Mouse (Mus musculus): ENCODE data around the gene Shisa7. TPM values are rescaled to one million over a fixed set of nuclear protein-coding genes. Genes with fewer than 3 reads are reported as not detected.

The Shisa7 gene
- total RNA-seq, 2 experiments from 2014 or later, result 134 to 137 TPM

Other genes starting within 250 kb of the Shisa7 start
- gene Ptprh, start 240.7 kb downstream of the Shisa7 start, total RNA-seq (2021), result under 1 TPM; 0.35 to 0.36 TPM
- gene Tmem86b, start 213.3 kb downstream of the Shisa7 start, total RNA-seq (2021), result 10 to 100 TPM; 15.0 to 18.4 TPM
- gene Ppp6r1, start 185.7 kb downstream of the Shisa7 start, total RNA-seq (2021), result 100 to 1,000 TPM; 140 TPM
- gene Hspbp1, start 159.6 kb downstream of the Shisa7 start, total RNA-seq (2021), result 10 to 100 TPM; 89.0 to 94.8 TPM
- gene Brsk1, start 154.1 kb downstream of the Shisa7 start, total RNA-seq (2021), result 100 to 1,000 TPM; 306 to 327 TPM
- not detected for gene Tmem150b, start 119.4 kb downstream of the Shisa7 start, total RNA-seq (2021)
- 10 to 100 TPM; 38.9 to 44.2 TPM for gene Kmt5c, start 104.6 kb downstream of the Shisa7 start, total RNA-seq (2021)
- 1 to 10 TPM; 4.7 to 8.6 TPM for gene Cox6b2, start 91.6 kb downstream of the Shisa7 start, total RNA-seq (2021)
- gene Fam71e2, start 73.4 kb downstream of the Shisa7 start, total RNA-seq (2021), result not detected
- under 1 TPM; 0.21 to 0.38 TPM for gene Il11, start 61.8 kb downstream of the Shisa7 start, total RNA-seq (2021)
- gene Tmem190, start 61.8 kb downstream of the Shisa7 start, total RNA-seq (2021), result not detected
- gene Tmem238, start 55.0 kb downstream of the Shisa7 start, total RNA-seq (2021), result 1 to 10 TPM; 2.4 to 2.6 TPM
- gene Rpl28, start 51.8 kb downstream of the Shisa7 start, total RNA-seq (2021), result 100 to 1,000 TPM; 498 to 526 TPM
- 100 to 1,000 TPM; 103 to 123 TPM for gene Ube2s, start 32.1 kb downstream of the Shisa7 start, total RNA-seq (2021)
- gene Isoc2b, start 25.6 kb upstream of the Shisa7 start, total RNA-seq (2021), result 1 to 10 TPM; 3.2 to 5.5 TPM
- 1 to 10 TPM; 8.9 to 9.8 TPM for gene Isoc2a, start 32.5 kb upstream of the Shisa7 start, total RNA-seq (2021)
- under 1 TPM; 0.41 to 0.44 TPM for gene Gm36210, start 61.8 kb upstream of the Shisa7 start, total RNA-seq (2021)
- 10 to 100 TPM; 11.5 to 14.6 TPM for gene Zfp628, start 70.5 kb upstream of the Shisa7 start, total RNA-seq (2021)
- gene Nat14, start 77.3 kb upstream of the Shisa7 start, total RNA-seq (2021), result 10 to 100 TPM; 67.8 to 76.2 TPM
- 1 to 10 TPM; 2.7 to 2.8 TPM for gene Ssc5d, start 81.1 kb upstream of the Shisa7 start, total RNA-seq (2021)
- not detected for gene Sbk2, start 119.7 kb upstream of the Shisa7 start, total RNA-seq (2021)
- gene Sbk3, start 126.5 kb upstream of the Shisa7 start, total RNA-seq (2021), result under 1 TPM; 0.44 to 0.67 TPM
- gene Zfp579, start 151.5 kb upstream of the Shisa7 start, total RNA-seq (2021), result 10 to 100 TPM; 36.9 to 39.0 TPM
- 1 to 10 TPM; 5.7 to 6.4 TPM for gene Zfp524, start 169.7 kb upstream of the Shisa7 start, total RNA-seq (2021)
- gene Fiz1, start 170.0 kb upstream of the Shisa7 start, total RNA-seq (2021), result 10 to 100 TPM; 21.4 to 27.7 TPM
- not detected for gene Gm44973, start 170.8 kb upstream of the Shisa7 start, total RNA-seq (2021)
- gene Zfp865, start 175.7 kb upstream of the Shisa7 start, total RNA-seq (2021), result 10 to 100 TPM; 34.6 to 35.8 TPM
- 10 to 100 TPM; 65.6 to 67.2 TPM for gene Ccdc106, start 175.9 kb upstream of the Shisa7 start, total RNA-seq (2021)
- gene 4632433K11Rik, start 189.4 kb upstream of the Shisa7 start, total RNA-seq (2021), result not detected
- 1 to 10 TPM; 5.3 to 7.0 TPM for gene Zfp784, start 193.8 kb upstream of the Shisa7 start, total RNA-seq (2021)
- gene Zfp580, start 206.8 kb upstream of the Shisa7 start, total RNA-seq (2021), result 10 to 100 TPM; 57.8 to 63.2 TPM
- gene U2af2, start 217.4 kb upstream of the Shisa7 start, total RNA-seq (2021), result 100 to 1,000 TPM; 163 to 176 TPM
- gene Epn1, start 235.5 kb upstream of the Shisa7 start, total RNA-seq (2021), result 100 to 1,000 TPM; 479 to 480 TPM